Mouse (Mus musculus): ENCODE measurements around the gene Nxpe4. TPM values are rescaled to one million over a fixed set of nuclear protein-coding genes. Genes with fewer than 3 reads are reported as not detected.
"Not testable (repeated sequence)": the region's sequence is repeated elsewhere in the genome, so short reads cannot be mapped to it uniquely, and the experiment has no call there.

Gene Nxpe4
- total RNA-seq, 2 experiments from 2014 or later = 1.7 to 4.5 TPM

- 0 out of 2 replicates have a peak, but pooled peaks have one; percentile 26 for ATAC-seq (replicated peaks; ENCODE audit: poor library complexity)
Observed at GRCm38 (mm10) chr9:48239461-48239860, 77.6 kb downstream of the Nxpe4 start.

GRCm38 (mm10) chr9:48240431-48240830 is 78.6 kb downstream of the Nxpe4 start:
- ATAC-seq (replicated peaks; ENCODE audit: poor library complexity) = no peak

- no peak for ATAC-seq (replicated peaks; ENCODE audit: poor library complexity)
Observed at GRCm38 (mm10) chr9:48241791-48242190, 80.0 kb downstream of the Nxpe4 start.

GRCm38 (mm10) chr9:48242756-48243155 is 80.9 kb downstream of the Nxpe4 start:
- no peak for ATAC-seq (replicated peaks; ENCODE audit: poor library complexity)

- ATAC-seq (replicated peaks; ENCODE audit: poor library complexity) = no peak
Observed at GRCm38 (mm10) chr9:48244175-48244574, 82.4 kb downstream of the Nxpe4 start.

- ATAC-seq (replicated peaks; ENCODE audit: poor library complexity) = no peak
Observed at GRCm38 (mm10) chr9:48245525-48245924, 83.7 kb downstream of the Nxpe4 start.

- no peak for ATAC-seq (replicated peaks; ENCODE audit: poor library complexity)
Observed at GRCm38 (mm10) chr9:48247276-48247675, 85.5 kb downstream of the Nxpe4 start.

- no peak for ATAC-seq (replicated peaks; ENCODE audit: poor library complexity)
Observed at GRCm38 (mm10) chr9:48252236-48252635, 90.4 kb downstream of the Nxpe4 start.

- no peak for ATAC-seq (replicated peaks; ENCODE audit: poor library complexity)
Observed at GRCm38 (mm10) chr9:48257001-48257400, 95.2 kb downstream of the Nxpe4 start.

- ATAC-seq (replicated peaks; ENCODE audit: poor library complexity) = peak; percentile 75
Observed at GRCm38 (mm10) chr9:48257741-48258423, 96.1 kb downstream of the Nxpe4 start.

GRCm38 (mm10) chr9:48264616-48265015 is 102.8 kb downstream of the Nxpe4 start:
- no peak for ATAC-seq (replicated peaks; ENCODE audit: poor library complexity)

GRCm38 (mm10) chr9:48265491-48265890 is 103.7 kb downstream of the Nxpe4 start:
- ATAC-seq (replicated peaks; ENCODE audit: poor library complexity) = no peak

- peak; percentile 97 for ATAC-seq (replicated peaks; ENCODE audit: poor library complexity)
Observed at GRCm38 (mm10) chr9:48266286-48267027, 104.6 kb downstream of the Nxpe4 start.

- ATAC-seq (replicated peaks; ENCODE audit: poor library complexity) = peak; percentile 81
Observed at GRCm38 (mm10) chr9:48267028-48267441, 105.2 kb downstream of the Nxpe4 start.

GRCm38 (mm10) chr9:48267960-48268359 is 106.1 kb downstream of the Nxpe4 start:
- ATAC-seq (replicated peaks; ENCODE audit: poor library complexity) = no peak

- ATAC-seq (replicated peaks; ENCODE audit: poor library complexity) = no peak
Observed at GRCm38 (mm10) chr9:48276831-48277230, 115.0 kb downstream of the Nxpe4 start.

GRCm38 (mm10) chr9:48284221-48284620 is 122.4 kb downstream of the Nxpe4 start:
- ATAC-seq (replicated peaks; ENCODE audit: poor library complexity) = no peak

GRCm38 (mm10) chr9:48290281-48290680 is 128.5 kb downstream of the Nxpe4 start:
- ATAC-seq (replicated peaks; ENCODE audit: poor library complexity) = no peak

- ATAC-seq (replicated peaks; ENCODE audit: poor library complexity) = peak; percentile 68
Observed at GRCm38 (mm10) chr9:48294754-48295153, 132.9 kb downstream of the Nxpe4 start.

- no peak for ATAC-seq (replicated peaks; ENCODE audit: poor library complexity)
Observed at GRCm38 (mm10) chr9:48298983-48299382, 137.2 kb downstream of the Nxpe4 start.

- not testable (repeated sequence) for ATAC-seq (replicated peaks; ENCODE audit: poor library complexity)
Observed at GRCm38 (mm10) chr9:48303564-48303963, 141.7 kb downstream of the Nxpe4 start.

GRCm38 (mm10) chr9:48311241-48311640 is 149.4 kb downstream of the Nxpe4 start:
- ATAC-seq (replicated peaks; ENCODE audit: poor library complexity) = no peak

All from megakaryocyte progenitor cell, adult 5-6 weeks (primary cell).